Mouse (Mus musculus): ENCODE measurements around the gene Cpxm1. TPM values are rescaled to one million over a fixed set of nuclear protein-coding genes. Genes with fewer than 3 reads are reported as not detected.
"Not testable (repeated sequence)": the region's sequence is repeated elsewhere in the genome, so short reads cannot be mapped to it uniquely, and the experiment has no call there.

The Cpxm1 gene
- polyA plus RNA-seq, 1 experiment, result 13.2 TPM

DNA sequence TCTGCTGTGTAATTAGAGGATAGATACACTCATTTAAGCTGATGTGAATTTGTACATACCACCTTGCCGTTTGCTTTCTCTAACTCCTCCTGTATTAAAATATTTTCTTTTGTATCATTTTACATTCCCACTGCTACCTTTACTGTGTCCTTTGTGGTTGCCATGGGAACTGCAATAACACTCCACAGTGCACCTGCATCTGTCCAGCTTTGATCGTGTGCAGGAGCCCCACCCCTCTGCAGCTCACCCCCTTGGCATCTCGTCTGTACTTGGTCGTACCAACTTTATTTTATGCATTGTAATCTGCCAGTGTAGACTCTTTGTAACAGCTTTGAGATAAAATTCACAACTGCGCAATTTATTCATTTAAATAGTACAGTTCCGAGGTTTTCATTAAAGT is 13.5 kb downstream of the Cpxm1 start:
- TF ChIP-seq CTCF (IDR thresholded peaks at IDR 0.05; ENCODE audit: extremely low read depth, insufficient read depth, low read length), result no peak
- no peak for TF ChIP-seq POLR2A (IDR thresholded peaks at IDR 0.05; ENCODE audit: extremely low read depth, insufficient read depth, low read length)
- Histone ChIP-seq H3K27ac (ENCODE audit: insufficient read depth, low read length) (no peak overlapping the region), H3K4me3 (ENCODE audit: insufficient read depth, low read length) (no peak overlapping the region), H3K4me1 (ENCODE audit: control insufficient read depth, insufficient read depth, low read length) (0 out of 2 replicates have a peak, but pooled peaks cover 2% of the 10 kb centered on the region)

DNA sequence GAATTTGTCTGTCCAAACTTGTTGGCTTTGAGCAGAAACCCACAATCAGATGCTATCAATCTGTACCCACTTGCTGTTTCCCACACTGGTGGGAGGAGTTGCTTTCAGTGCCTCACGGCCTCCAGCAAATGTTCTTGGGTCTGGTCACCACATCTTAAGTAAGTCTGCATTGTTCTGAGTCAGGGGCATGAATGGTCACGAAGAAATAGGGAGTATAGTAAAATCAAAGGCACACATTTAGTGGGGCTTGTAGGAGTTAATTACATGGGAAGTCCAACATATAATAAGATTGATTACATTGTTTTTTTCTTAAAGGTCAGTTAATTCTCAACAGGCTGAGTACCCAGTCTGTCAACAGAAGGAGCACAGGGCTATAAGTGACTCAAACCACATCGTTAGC is 14.2 kb downstream of the Cpxm1 start:
- TF ChIP-seq CTCF (IDR thresholded peaks at IDR 0.05; ENCODE audit: extremely low read depth, insufficient read depth, low read length) (no peak), POLR2A (IDR thresholded peaks at IDR 0.05; ENCODE audit: extremely low read depth, insufficient read depth, low read length) (no peak)
- Histone ChIP-seq H3K27ac (ENCODE audit: insufficient read depth, low read length) (no peak overlapping the region), H3K4me3 (ENCODE audit: insufficient read depth, low read length) (no peak overlapping the region), H3K4me1 (ENCODE audit: control insufficient read depth, insufficient read depth, low read length) (0 out of 2 replicates have a peak, but pooled peaks cover 2% of the 10 kb centered on the region)

DNA sequence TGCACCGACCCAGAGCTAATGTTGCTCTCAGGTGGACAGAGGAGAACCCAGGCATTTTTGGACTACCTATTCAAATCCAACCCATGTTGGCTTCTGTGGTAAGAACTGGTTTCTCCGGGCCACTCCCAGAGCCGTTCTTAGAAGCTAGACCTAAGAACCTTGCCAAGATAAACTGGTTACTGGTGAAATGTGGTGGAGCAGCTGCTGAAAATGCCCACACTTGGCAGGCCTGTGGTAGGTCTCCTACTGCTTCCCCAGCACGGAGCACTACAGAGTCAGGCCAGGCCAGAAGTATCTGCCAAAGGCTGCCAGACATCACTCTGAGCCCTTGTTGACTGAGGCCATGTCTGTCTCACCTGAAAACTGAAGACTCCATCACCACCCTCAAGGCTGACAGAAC is 22.4 kb downstream of the Cpxm1 start:
- Histone ChIP-seq H3K4me1 (ENCODE audit: control insufficient read depth, insufficient read depth, low read length) (no peaks in the 10 kb centered on the region), H3K27ac (ENCODE audit: insufficient read depth, low read length) (no peak overlapping the region), H3K4me3 (ENCODE audit: insufficient read depth, low read length) (no peak overlapping the region)
- TF ChIP-seq CTCF (IDR thresholded peaks at IDR 0.05; ENCODE audit: extremely low read depth, insufficient read depth, low read length) (no peak), POLR2A (IDR thresholded peaks at IDR 0.05; ENCODE audit: extremely low read depth, insufficient read depth, low read length) (no peak)

DNA sequence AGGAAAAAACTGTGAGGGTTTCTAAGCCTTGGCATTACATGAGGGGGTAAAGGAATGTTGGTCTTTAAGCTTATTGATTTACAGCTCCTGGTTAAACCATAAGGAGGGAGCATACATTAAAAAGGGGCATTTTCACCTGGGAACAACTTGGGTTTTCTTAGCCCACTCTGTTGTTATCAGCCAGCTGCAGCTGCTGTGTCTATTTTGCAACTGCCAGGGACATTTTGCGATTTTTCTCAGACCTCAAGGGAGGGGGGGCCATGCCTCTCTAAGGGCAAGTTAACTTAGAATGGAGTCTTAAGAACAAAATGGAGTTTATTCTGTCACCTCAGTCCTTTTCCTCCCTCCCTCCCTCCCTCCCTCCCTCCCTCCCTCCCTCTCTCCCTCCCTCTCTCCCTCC is 24.3 kb downstream of the Cpxm1 start:
- H3K4me3 ChIP-seq (ENCODE audit: insufficient read depth, low read length); H3K4me1 ChIP-seq (ENCODE audit: control insufficient read depth, insufficient read depth, low read length): not testable (repeated sequence)

DNA sequence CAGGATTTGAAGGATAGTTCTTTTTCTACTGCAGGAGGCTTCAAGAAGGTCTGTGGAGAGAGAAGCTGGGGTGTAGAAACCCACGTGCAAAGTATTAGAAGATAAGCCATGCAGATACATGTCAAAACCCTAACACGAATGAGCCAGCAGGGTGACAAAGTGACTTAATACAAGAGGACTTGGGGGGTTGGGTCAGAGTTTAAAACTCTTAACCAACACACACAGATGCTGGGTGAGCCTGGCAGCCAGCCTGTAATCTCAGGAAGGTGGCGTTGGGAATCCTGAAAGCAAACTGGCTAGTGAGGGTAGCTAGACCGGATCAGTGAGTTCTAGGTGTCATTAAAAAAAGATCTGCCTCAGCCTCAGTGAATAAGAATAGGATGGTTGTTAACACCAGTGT is 30.0 kb downstream of the Cpxm1 start:
- Histone ChIP-seq H3K27ac (ENCODE audit: insufficient read depth, low read length) (no peak overlapping the region), H3K4me1 (ENCODE audit: control insufficient read depth, insufficient read depth, low read length) (no peaks in the 10 kb centered on the region), H3K4me3 (ENCODE audit: insufficient read depth, low read length) (no peak overlapping the region)
- no peak for TF ChIP-seq POLR2A (IDR thresholded peaks at IDR 0.05; ENCODE audit: extremely low read depth, insufficient read depth, low read length)
- TF ChIP-seq CTCF (IDR thresholded peaks at IDR 0.05; ENCODE audit: extremely low read depth, insufficient read depth, low read length), result no peak

More for the DNA sequence above, 24.3 kb downstream of the Cpxm1 start:
- not testable (repeated sequence) for H3K27ac ChIP-seq (ENCODE audit: insufficient read depth, low read length)

DNA sequence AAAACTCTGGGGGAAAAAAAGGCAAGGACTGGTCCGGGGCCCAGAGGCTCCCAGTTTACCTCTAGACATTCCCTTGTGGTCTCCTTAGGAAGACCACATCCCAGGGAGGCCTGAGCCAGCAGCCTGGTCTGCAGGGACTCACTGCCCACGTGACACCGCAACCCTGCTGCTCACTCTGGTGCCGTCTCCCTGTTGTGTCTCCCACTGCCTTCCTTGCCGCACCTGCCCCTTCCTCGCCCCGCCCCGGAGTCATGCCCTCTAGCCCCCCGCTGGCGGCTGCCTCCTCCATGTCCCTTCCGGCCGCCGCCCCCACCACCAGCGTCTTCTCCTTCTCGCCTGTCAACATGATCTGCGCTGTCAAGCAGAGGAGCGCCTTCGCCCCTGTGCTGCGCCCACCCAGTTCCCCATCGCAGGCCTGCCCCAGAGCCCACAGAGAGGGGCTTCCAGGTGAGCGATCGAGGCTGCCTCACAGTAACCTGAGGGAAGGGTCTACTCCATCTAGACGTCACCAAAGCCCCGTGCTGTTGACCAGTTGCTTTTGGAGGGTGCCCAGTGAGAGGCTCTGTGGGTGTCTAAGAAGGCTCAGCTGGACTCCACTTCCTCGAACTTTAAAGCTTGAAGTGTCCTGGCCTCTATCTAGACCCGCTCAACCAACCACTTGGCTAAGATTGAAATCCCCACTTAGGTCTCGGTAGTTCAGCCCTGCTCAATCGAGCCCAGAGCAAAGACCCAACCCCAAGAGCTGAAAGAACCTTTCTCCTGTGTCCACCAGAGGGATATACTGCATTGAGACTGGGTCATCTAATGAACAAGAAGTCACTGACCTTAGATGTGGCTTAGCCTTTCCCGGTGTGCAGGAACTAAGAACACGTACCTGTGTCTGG is 31.9 kb downstream of the Cpxm1 start:
- TF ChIP-seq CTCF (IDR thresholded peaks at IDR 0.05; ENCODE audit: extremely low read depth, insufficient read depth, low read length) (no peak), POLR2A (IDR thresholded peaks at IDR 0.05; ENCODE audit: extremely low read depth, insufficient read depth, low read length) (no peak)
- no peak overlapping the region for H3K27ac ChIP-seq (ENCODE audit: insufficient read depth, low read length)
- H3K4me3 ChIP-seq (ENCODE audit: insufficient read depth, low read length), result no peak overlapping the region
- no peaks in the 10 kb centered on the region for H3K4me1 ChIP-seq (ENCODE audit: control insufficient read depth, insufficient read depth, low read length)

DNA sequence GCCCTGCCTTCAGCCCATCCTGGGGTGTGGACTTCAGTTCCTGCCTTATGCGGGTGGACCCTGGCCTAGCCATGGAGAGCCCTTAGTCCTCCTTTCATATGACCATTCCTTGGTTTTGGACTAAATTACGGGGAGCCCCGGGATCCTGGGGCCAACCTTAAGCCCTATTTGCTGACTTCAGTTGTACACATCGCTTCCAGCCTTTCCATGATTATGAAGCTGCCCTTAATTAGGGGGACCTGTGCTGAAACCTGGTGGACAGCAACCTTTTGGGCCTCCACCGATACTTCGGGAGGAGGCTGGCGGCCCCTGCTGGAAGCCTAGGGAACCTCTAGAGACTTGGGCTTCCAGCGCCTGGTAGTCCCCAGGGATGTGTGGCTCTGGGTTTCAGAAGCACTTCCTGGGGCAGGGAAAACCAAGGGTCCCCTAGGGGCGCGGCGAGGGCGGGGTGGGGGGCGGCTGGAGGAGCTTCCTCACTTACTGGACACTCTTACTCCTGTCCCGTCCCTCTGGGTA is 34.8 kb downstream of the Cpxm1 start:
- H3K4me3 ChIP-seq (ENCODE audit: insufficient read depth, low read length), result no peak overlapping the region
- H3K4me1 ChIP-seq (ENCODE audit: control insufficient read depth, insufficient read depth, low read length), result no peaks in the 10 kb centered on the region
- TF ChIP-seq POLR2A (IDR thresholded peaks at IDR 0.05; ENCODE audit: extremely low read depth, insufficient read depth, low read length) (no peak), CTCF (IDR thresholded peaks at IDR 0.05; ENCODE audit: extremely low read depth, insufficient read depth, low read length) (peak; percentile 58)
- no peak overlapping the region for H3K27ac ChIP-seq (ENCODE audit: insufficient read depth, low read length)

DNA sequence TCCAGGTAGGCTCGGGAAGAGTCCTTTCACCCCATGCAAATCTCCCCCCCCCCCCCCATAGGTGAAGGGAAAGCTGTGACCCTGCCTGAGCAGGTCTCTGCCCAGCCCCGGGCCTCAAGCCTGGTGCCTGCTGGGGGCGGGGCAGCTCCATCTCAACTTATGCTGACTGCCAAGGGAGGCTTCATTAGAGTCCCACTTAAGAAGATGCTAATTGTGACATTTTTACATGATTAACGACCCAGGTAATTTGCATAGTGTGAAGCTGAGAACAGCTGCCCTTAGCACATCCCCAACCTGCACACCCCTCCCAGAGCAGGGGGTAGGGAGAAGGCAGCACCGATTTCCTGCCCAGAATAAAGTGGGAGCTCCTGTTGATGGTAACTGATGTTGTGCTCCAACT is 38.5 kb downstream of the Cpxm1 start:
- Histone ChIP-seq H3K4me3 (ENCODE audit: insufficient read depth, low read length) (no peak overlapping the region), H3K27ac (ENCODE audit: insufficient read depth, low read length) (no peak overlapping the region), H3K4me1 (ENCODE audit: control insufficient read depth, insufficient read depth, low read length) (no peaks in the 10 kb centered on the region)
- no peak for TF ChIP-seq CTCF (IDR thresholded peaks at IDR 0.05; ENCODE audit: extremely low read depth, insufficient read depth, low read length)
- TF ChIP-seq POLR2A (IDR thresholded peaks at IDR 0.05; ENCODE audit: extremely low read depth, insufficient read depth, low read length), result no peak

DNA sequence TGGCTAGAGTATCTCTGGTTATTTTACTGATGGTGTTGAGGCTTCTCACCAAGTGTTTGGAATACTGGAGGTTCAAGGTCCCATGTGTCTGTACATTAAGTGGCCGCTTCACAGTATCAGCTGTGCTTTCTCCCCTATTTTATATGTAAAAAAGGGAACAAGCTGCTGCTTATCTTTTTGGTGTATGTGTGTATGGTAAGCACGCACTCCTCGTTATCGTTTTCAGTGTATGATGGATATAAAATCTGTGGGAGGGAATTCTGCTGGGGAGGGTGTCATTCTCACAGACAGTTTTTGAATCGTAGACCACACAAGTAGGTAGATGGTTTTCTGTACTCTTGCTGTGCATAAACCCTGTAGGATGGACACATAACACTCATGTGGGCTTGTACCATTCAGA is 39.8 kb downstream of the Cpxm1 start:
- Histone ChIP-seq H3K4me1 (ENCODE audit: control insufficient read depth, insufficient read depth, low read length) (no peaks in the 10 kb centered on the region), H3K4me3 (ENCODE audit: insufficient read depth, low read length) (no peak overlapping the region), H3K27ac (ENCODE audit: insufficient read depth, low read length) (no peak overlapping the region)
- TF ChIP-seq POLR2A (IDR thresholded peaks at IDR 0.05; ENCODE audit: extremely low read depth, insufficient read depth, low read length), result no peak
- no peak for TF ChIP-seq CTCF (IDR thresholded peaks at IDR 0.05; ENCODE audit: extremely low read depth, insufficient read depth, low read length)

DNA sequence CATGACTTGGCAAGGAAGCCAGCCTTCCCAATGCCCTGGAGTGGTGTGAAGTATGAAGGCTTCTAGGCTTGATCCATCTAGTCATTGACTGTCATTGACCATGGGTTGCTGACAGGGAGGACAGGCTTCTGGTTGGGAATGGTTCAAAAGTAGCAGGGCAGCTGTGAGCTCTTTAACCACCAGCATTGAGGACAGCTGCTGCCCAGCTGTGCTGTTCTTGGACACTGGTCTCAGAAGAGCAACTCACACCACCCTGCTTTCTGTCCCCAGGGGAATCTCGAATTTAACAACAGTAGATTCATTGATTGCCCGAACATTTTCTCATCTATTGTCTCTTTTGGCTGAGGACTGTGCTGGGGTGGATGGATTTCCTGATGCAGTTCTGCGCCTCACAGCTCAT is 43.5 kb downstream of the Cpxm1 start:
- TF ChIP-seq CTCF (IDR thresholded peaks at IDR 0.05; ENCODE audit: extremely low read depth, insufficient read depth, low read length) (no peak), POLR2A (IDR thresholded peaks at IDR 0.05; ENCODE audit: extremely low read depth, insufficient read depth, low read length) (no peak)
- H3K4me3 ChIP-seq (ENCODE audit: insufficient read depth, low read length), result no peak overlapping the region

More for the DNA sequence above, 43.5 kb downstream of the Cpxm1 start:
- Histone ChIP-seq H3K4me1 (ENCODE audit: control insufficient read depth, insufficient read depth, low read length) (no peaks in the 10 kb centered on the region), H3K27ac (ENCODE audit: insufficient read depth, low read length) (no peak overlapping the region)
